Mouse (Mus musculus) bone marrow, adult 2 months (tissue): ENCODE data around the gene Rnf5. TPM values are rescaled to one million over a fixed set of nuclear protein-coding genes. Genes with fewer than 3 reads are reported as not detected.

Experiments
- H3K27ac ChIP-seq: fragments of 200-500 bp; 2 replicates; pipeline ENCODE4 v1.5.1; 2012; ENCODE audit warnings: low read depth, mild to moderate bottlenecking, control low read depth, inconsistent platforms, low read length; ENCODE audit not compliant: control insufficient read depth, poor library complexity, insufficient read depth
- H3K4me1 ChIP-seq: fragments of 200-500 bp; 2 replicates; pipeline ENCODE4 v1.6.1; 2011; ENCODE audit warnings: low read length; ENCODE audit not compliant: control insufficient read depth, insufficient read depth
- H3K4me3 ChIP-seq: fragments of 200-500 bp; replicated peaks from 2 replicates; pipeline ENCODE3; 2011; ENCODE audit warnings: mild to moderate bottlenecking, low read depth, low read length, control low read depth; ENCODE audit not compliant: control insufficient read depth
- CTCF ChIP-seq: fragments of 200-500 bp; IDR thresholded peaks from 2 replicates; pipeline ENCODE4 v1.5.1; 2011; ENCODE audit warnings: low read length, control low read depth; ENCODE audit not compliant: control insufficient read depth, insufficient read depth
- POLR2A ChIP-seq: fragments of 200-500 bp; IDR thresholded peaks from 2 replicates; pipeline ENCODE4 v1.6.1; 2011; ENCODE audit warnings: low read depth, mild to moderate bottlenecking, control low read depth, low read length, borderline replicate concordance; ENCODE audit not compliant: control insufficient read depth
- WGBS: fragments of 180-500 bp; shearing (Covaris S2); methylation state at CpG from one replicate; pipeline ENCODE4 v1.1.7; 2018; 5-methylcytosine and 5-hydroxymethylcytosine counted together
- polyA plus RNA-seq: library from polyadenylated mRNA; stranded (reverse); fragments of >200 nt; gene quantifications from 2 replicates; pipeline ENCODE4 v1.2.4, GENCODE M21; 2011; ENCODE audit warnings: low replicate concordance; ENCODE audit not compliant: missing spikeins, insufficient read depth, insufficient read length

Rnf5 gene
- polyA plus RNA-seq, 1 experiment, result 42.3 TPM

GRCm38 (mm10) chr17:34639461-34640255 lies 36.2 kb upstream of the Rnf5 start:
- no peak overlapping the region for H3K4me3 ChIP-seq
- H3K27ac ChIP-seq, result peak overlapping the region; percentile 92
- 45% methylated on average over 7 of the region's 7 CpGs for WGBS
- TF ChIP-seq CTCF, result no peak
- TF ChIP-seq POLR2A, result no peak
- H3K4me1 ChIP-seq, result peaks cover 4% of the 10 kb centered on the region; the same call in 1 of the 2 replicates

GRCm38 (mm10) chr17:34637459-34637858 lies 34.0 kb upstream of the Rnf5 start:
- peak overlapping the region; percentile 63 for H3K27ac ChIP-seq
- H3K4me1 ChIP-seq, result peaks cover 5% of the 10 kb centered on the region; the same call in 1 of the 2 replicates
- WGBS, result 66% methylated on average over 3 of the region's 3 CpGs
- TF ChIP-seq CTCF, result no peak
- TF ChIP-seq POLR2A, result no peak
- peak overlapping the region; percentile 21 for H3K4me3 ChIP-seq

- WGBS, result 40% methylated on average over 2 of the region's 2 CpGs
- TF ChIP-seq POLR2A (no peak), CTCF (no peak)
- Histone ChIP-seq H3K4me1 (peaks cover 2% of the 10 kb centered on the region; the same call in 1 of the 2 replicates), H3K4me3 (no peak overlapping the region), H3K27ac (no peak overlapping the region)
Observed at GRCm38 (mm10) chr17:34635671-34636070, 32.2 kb upstream of the Rnf5 start.

- WGBS, result under 1% methylated on average over 26 of the region's 26 CpGs
- Histone ChIP-seq H3K4me3 (peak overlapping the region; percentile 58), H3K27ac (peak overlapping the region; percentile 68), H3K4me1 (peaks cover 1% of the 10 kb centered on the region; the same call in 1 of the 2 replicates)
- peak; percentile 48; the same call in 1 of the 2 replicates for TF ChIP-seq POLR2A
- TF ChIP-seq CTCF, result no peak
Observed at GRCm38 (mm10) chr17:34632261-34632691, 28.8 kb upstream of the Rnf5 start.

- Histone ChIP-seq H3K4me1 (peaks cover 1% of the 10 kb centered on the region; the same call in 1 of the 2 replicates), H3K27ac (no peak overlapping the region; the same call in 1 of the 2 replicates), H3K4me3 (peak overlapping the region; percentile 34)
- 25% methylated on average over 12 of the region's 12 CpGs for WGBS
- no peak for TF ChIP-seq POLR2A
- no peak for TF ChIP-seq CTCF
Observed at GRCm38 (mm10) chr17:34631647-34632046, 28.2 kb upstream of the Rnf5 start.

GRCm38 (mm10) chr17:34630761-34631301 lies 27.3 kb upstream of the Rnf5 start:
- peaks cover 1% of the 10 kb centered on the region; the same call in 1 of the 2 replicates for H3K4me1 ChIP-seq
- H3K27ac ChIP-seq, result no peak overlapping the region
- H3K4me3 ChIP-seq, result peak overlapping the region; percentile 17
- 2% methylated on average over 48 of the region's 48 CpGs for WGBS
- no peak for TF ChIP-seq POLR2A
- TF ChIP-seq CTCF, result no peak

- Histone ChIP-seq H3K4me3 (no peak overlapping the region), H3K4me1 (peaks cover 1% of the 10 kb centered on the region; the same call in 1 of the 2 replicates), H3K27ac (no peak overlapping the region)
- 18% methylated on average over 12 of the region's 12 CpGs for WGBS
- TF ChIP-seq POLR2A (no peak), CTCF (no peak)
Observed at GRCm38 (mm10) chr17:34629796-34630603, 26.5 kb upstream of the Rnf5 start.
